Mouse (Mus musculus): ENCODE results near the gene Mical3. TPM values are rescaled to one million over a fixed set of nuclear protein-coding genes. Genes with fewer than 3 reads are reported as not detected.

The Mical3 gene
- total RNA-seq, 2 experiments from 2014 or later = 53.3 to 71.9 TPM

DNA sequence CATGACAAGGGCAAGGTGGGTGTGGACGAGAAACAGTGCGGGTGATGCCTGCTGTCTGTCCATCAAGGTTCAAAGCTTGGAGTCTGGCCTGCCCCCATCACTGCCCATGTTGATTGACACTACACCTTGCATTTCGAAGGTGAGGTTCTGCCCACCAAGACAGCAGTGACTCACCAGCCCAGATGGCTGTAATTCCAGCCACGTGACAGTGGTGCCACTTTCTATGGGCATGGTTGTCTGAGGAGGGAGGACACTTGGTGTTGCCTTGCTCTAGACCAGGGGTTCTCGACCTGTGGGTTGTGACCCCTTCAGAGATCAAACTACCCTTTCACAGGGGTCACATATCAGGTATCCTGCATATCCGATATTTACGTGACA is 62.7 kb downstream of the Mical3 start:
- DNase-seq = no peak
- no peak for TF ChIP-seq CTCF (IDR thresholded peaks at IDR 0.05)
- intact Hi-C loops (cut with DNase I) = no loop called here
- Histone ChIP-seq H3K27ac (peak overlapping the region; percentile 76), H3K4me3 (peak overlapping the region; percentile 19; the same call in 1 of the 2 replicates)

DNA sequence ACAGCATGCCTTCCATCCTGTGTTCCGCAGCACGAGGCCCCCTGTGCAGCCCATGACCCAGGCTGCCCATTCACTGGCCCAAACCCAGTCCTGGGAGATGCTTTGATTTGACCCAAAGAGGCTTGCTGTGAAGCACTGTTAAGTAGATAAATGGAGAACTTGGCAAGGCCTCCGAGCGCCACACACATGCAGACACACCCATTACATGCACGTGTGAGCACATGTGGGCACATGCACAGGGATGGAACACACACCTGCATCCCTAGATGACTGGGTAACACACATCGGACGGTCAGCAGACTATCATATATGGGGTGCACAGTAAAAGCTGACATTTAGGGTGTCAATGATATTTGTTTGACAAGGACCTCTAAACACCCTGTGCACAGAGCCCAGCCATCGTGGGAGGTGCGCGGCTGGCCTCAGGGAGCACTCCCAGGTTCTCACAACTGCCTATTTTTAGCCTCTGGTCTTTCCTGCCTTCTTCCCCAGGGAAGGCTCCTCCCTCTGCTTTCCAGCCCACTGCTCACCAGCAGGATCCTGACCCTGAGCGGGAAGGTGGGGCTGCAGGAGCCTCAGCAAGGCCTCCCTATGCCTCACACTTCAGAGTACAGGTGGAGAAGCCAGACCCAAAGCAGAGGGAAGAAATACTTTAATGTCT is 63.2 kb downstream of the Mical3 start:
- peak; percentile 47 for DNase-seq
- Histone ChIP-seq H3K27ac (peak overlapping the region; percentile 76), H3K4me3 (peak overlapping the region; percentile 19; the same call in 1 of the 2 replicates)
- intact Hi-C loops (cut with DNase I) = no loop called here
- TF ChIP-seq CTCF (IDR thresholded peaks at IDR 0.05) = no peak

DNA sequence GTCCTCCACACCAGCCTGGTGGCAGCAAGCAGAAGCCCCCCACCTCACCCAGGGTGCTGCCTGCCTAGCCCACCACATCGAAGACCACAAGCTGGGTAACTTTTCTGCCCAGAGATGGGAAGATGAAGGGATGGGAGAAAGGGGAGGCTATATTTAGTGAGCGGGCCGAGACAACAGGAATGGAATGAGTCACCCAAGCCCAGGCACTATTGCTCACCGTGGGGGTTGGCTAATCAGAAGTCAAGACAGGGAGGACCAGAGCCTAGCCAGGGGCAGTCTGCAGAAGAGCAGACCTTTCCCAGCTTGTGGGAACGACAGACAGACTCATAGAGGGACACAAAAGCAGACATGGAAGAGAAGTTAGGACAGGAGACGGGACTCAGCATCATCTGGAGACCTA is 64.0 kb downstream of the Mical3 start:
- no peak for TF ChIP-seq CTCF (IDR thresholded peaks at IDR 0.05)
- intact Hi-C loops (cut with DNase I) = no loop called here
- Histone ChIP-seq H3K4me3 (no peak overlapping the region), H3K27ac (peak overlapping the region; percentile 76)
- DNase-seq = no peak

DNA sequence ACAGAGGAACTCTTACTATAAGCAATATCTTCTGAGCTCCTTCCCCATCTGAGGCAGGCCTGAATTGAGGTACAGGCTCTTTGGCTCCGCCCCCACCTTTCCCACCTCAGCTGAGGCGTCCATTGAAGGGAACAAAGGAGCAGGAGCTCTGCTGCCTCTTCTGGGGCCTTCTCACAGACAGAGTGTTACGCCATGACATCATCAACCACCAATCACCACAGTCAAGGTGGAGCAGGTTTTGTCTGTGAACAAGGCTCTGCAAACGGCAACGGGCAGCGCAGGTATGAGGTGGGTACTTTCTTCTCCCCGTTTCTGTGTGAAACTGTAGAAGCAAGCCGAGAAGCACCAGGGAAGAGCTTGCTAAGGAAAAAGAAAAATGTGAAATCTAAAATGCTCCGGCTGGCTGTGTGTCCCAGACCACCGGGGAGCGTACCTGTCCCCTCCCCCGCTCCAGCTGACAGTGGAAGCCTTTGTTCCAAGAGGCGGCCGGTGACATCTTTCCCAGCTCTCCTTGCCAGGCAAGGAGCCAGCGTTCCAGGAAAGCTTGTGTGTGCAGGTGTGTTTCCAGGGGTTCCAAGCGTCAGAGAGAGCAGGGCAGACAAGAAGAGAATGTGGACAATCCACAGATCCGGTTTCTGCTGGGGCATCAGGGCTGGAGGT is 66.3 kb downstream of the Mical3 start:
- TF ChIP-seq CTCF (IDR thresholded peaks at IDR 0.05) = no peak
- no peak overlapping the region for H3K27ac ChIP-seq
- DNase-seq = no peak
- intact Hi-C loops (cut with DNase I) = no loop called here
- no peak overlapping the region for H3K4me3 ChIP-seq

DNA sequence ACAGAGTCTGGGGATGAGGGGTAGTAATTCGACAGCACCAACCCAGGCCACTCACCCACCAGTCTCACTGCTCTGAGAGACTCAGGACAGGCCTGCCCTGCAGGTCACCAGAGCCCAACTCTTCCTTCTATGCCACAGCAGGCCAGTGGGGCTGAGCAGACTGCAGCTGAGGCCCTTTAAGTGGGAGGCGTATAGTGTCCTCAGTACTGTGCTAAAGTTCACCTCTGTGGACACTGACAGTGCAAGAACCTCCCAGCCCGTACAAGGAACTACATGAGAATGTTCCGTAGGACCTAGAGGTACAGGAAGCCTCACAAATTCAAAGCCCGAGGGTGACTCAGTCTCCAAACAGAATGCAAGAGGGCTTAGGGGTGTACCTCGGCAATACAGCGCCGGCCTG is 67.0 kb downstream of the Mical3 start:
- intact Hi-C loops (cut with DNase I) = no loop called here

DNA sequence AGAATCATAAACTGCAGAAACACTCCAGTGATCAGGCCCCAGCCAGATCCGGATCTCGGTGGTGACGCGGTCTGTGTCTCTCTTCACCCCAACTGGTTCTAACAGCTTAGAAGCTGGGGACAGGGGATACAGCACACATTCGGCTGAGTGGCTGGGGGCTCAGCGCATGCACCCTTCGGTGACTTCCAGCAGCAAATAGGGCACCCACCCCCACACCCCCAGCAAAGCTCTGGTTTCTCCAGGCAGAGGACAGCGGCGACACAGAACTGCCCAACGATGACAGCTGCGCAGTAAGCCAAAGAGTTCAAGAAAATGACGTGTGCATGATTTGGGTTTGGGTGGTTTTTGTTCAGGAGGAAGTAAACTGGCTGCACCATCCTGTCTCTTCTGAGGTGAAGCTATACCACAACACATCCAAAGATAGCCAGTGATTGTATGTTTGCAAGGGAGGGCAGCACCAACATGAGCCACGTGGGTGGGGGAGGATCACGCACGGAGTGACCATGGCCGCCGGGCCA is 67.8 kb downstream of the Mical3 start:
- Histone ChIP-seq H3K27ac (no peak overlapping the region), H3K4me3 (no peak overlapping the region)
- intact Hi-C loops (cut with DNase I) = no loop called here
- DNase-seq = no peak
- no peak for TF ChIP-seq CTCF (IDR thresholded peaks at IDR 0.05)

More for the DNA sequence above, 67.0 kb downstream of the Mical3 start:
- no peak for TF ChIP-seq CTCF (IDR thresholded peaks at IDR 0.05)
- H3K4me3 ChIP-seq = no peak overlapping the region
- no peak for DNase-seq
- no peak overlapping the region for H3K27ac ChIP-seq

DNA sequence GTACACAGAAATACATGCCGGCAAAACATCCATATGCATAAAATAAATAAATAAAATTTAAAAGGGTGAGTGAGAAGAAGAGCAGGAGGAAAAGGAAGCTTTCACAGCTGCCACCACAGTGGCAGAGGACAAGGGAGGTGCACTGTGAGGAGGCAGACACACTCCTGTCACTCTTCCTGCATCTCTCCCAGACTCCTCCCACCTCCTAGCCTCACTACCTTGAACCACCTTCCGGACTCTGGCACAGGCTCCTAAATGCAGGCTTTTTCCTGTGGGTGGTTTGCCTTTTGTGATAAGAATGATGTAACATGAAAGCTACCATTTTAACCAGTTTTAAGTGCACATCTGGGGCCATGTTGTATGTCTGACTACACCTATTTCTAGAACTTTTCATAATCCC is 72.8 kb downstream of the Mical3 start:
- Histone ChIP-seq H3K27ac (peak overlapping the region; percentile 77), H3K4me3 (no peak overlapping the region)
- DNase-seq = no peak
- intact Hi-C loops (cut with DNase I) = loop anchor here (5.0 kb wide), 1 partner anchor 49 kb away; no protein-coding TSS in a partner anchor
- TF ChIP-seq CTCF (IDR thresholded peaks at IDR 0.05) = no peak

DNA sequence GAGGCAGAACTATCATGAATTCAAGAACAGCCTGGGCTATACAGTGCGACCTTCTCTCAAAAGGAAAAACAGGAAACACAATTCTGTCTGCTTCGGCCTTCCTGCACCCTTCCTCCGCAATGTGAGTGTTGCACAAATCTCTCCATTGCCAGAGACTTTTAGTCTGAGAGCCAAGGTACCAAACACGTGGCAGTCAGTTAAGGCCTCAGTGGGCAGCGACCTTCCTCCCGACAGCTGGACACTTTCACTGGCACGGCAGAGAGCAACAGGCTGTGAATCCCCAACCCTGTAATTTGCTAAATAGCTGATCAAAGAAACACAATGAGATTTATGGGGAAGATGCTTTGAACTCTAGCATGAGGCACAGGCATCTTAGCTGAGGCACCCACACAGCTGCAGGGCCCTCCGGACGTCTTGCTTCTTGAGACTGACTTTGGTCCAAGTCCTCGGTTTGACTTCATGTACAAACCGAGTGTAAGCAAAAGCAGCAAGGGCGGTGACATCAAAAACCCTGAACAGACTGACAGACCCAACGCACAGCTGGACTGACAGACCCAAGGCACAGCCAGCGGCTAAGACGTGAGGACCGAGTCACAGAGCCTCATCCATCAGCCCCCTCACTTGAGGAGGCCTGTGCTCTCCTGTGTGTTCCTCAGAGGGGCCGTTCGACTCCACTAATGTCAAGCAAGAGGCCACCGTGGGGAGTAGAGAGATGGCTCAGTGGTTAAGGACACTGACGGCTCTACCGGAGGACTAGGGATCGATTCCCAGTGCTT is 73.4 kb downstream of the Mical3 start:
- Histone ChIP-seq H3K4me3 (no peak overlapping the region; the same call in 1 of the 2 replicates), H3K27ac (peak overlapping the region; percentile 77)
- intact Hi-C loops (cut with DNase I) = loop anchor here (5.0 kb wide), 1 partner anchor 50 kb away; no protein-coding TSS in a partner anchor
- no peak for TF ChIP-seq CTCF (IDR thresholded peaks at IDR 0.05)
- DNase-seq = peak; percentile 58

DNA sequence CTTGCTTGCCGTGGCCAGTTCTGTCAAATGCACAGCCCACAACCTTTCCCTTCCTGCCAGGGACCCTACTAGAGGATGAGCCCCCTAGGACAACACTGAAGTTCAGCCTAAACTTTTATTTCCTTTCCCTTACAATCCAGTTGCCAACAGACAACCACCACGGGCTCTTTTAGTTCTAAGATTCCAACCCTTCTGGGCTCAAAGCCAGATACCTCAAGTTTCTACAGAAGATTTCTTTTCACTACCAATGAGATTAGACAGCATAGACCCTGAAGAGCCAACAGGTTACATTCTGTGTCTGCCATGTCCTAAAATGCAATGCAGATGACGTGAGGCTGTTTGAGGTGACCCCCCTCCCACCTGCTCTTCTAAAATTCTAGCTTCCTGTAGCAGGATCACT is 75.3 kb downstream of the Mical3 start:
- H3K27ac ChIP-seq = peak overlapping the region; percentile 49; the same call in 1 of the 2 replicates

DNA sequence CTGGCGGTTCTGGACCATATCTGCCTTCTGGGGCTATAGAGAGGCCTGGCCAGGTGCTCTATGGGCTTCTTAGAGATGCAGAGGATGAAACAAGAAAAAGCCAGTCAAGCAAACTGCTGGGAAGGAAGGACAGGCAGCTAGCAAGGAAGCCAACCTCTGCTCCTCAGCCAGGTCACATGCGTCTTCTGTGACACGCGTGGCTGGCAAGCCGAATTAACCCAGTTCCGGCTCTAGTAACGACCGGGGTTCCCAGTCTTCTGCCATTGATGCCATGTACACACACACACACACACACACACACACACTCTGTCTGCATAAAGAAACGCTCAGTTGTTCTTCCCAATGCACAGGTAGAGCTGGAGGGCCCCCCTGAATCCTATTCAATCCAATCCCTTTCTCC is 75.9 kb downstream of the Mical3 start:
- no peak overlapping the region for H3K4me3 ChIP-seq
- DNase-seq = peak; percentile 71
- TF ChIP-seq CTCF (IDR thresholded peaks at IDR 0.05) = no peak
- H3K27ac ChIP-seq = peak overlapping the region; percentile 40
- intact Hi-C loops (cut with DNase I) = loop anchor here (5.0 kb wide), 1 partner anchor 52 kb away; no protein-coding TSS in a partner anchor

More for the DNA sequence above, 75.3 kb downstream of the Mical3 start:
- intact Hi-C loops (cut with DNase I) = loop anchor here (5.0 kb wide), 1 partner anchor 52 kb away; no protein-coding TSS in a partner anchor
- no peak for DNase-seq
- no peak overlapping the region for H3K4me3 ChIP-seq
- no peak for TF ChIP-seq CTCF (IDR thresholded peaks at IDR 0.05)

DNA sequence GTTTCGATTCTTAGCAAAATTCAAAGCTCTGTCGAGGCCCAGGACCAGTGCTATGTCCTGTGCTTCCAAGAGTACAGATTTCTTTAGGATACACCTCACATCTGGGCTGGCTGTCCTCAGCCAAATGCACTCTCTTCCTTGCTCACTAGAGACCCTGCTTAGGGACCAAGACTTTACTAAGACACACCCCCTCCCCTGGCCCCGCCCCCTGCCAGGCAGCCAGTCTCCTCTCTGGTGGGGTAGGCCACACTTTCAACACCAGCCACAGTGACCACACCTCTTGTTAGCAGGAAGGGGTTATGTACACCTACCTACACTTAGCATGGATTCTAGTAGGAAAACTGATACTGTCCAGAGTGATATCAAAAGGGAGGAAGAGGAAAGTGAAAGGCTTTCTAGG is 76.5 kb downstream of the Mical3 start:
- Histone ChIP-seq H3K27ac (peak overlapping the region; percentile 40; the same call in 1 of the 2 replicates), H3K4me3 (no peak overlapping the region)
- no peak for TF ChIP-seq CTCF (IDR thresholded peaks at IDR 0.05)
- intact Hi-C loops (cut with DNase I) = no loop called here
- no peak for DNase-seq

DNA sequence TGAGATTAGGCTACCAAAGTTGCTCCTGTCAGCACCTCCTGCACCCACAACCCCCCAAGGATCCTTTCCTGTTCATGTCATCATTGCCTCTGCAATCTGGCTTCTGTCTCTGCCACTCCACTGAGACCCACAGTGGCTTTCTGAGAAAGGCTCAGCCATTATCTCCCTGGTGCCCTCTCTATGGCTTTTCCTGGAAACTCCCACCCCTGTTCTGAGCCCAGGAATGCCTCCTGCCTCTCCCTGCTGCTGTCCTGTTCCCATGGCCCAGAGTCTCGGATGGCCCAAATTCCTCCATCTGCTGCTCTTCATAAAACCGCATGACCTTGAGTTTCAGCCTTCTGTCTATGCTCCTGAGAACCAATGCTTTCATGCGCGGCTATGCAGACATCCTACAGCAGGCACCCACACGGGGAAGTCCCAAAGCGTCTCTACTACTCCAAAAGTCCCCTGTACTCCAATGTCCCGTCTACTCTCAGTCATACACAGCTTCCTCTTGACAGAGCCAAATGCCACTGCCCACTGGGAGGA is 77.2 kb downstream of the Mical3 start:
- TF ChIP-seq CTCF (IDR thresholded peaks at IDR 0.05) = no peak
- intact Hi-C loops (cut with DNase I) = no loop called here
- H3K27ac ChIP-seq = peak overlapping the region; percentile 46; the same call in 1 of the 2 replicates
- H3K4me3 ChIP-seq = no peak overlapping the region
- no peak for DNase-seq

Data from gastrocnemius, adult 2 months (tissue).